Mouse (Mus musculus): ENCODE measurements around the gene Ankrd60.

Ankrd60 gene

GRCm38 (mm10) chr2:173577669-173578557 lies at the start of gene Ankrd60:
Gene Ankrd60 (minus strand): TSS chr2:173578365.
- no peak for DNase-seq (ENCODE audit: low spot score)

- DNase-seq (ENCODE audit: low spot score) = no peak
Observed at GRCm38 (mm10) chr2:173625786-173626185, 47.6 kb upstream of the Ankrd60 start.

- DNase-seq (ENCODE audit: low spot score) = no peak
Observed at GRCm38 (mm10) chr2:173624667-173625066, 46.5 kb upstream of the Ankrd60 start.

GRCm38 (mm10) chr2:173622173-173622601 lies 44.0 kb upstream of the Ankrd60 start:
- DNase-seq (ENCODE audit: low spot score) = no peak

- DNase-seq (ENCODE audit: low spot score) = no peak
Observed at GRCm38 (mm10) chr2:173620645-173621044, 42.5 kb upstream of the Ankrd60 start.

DNA sequence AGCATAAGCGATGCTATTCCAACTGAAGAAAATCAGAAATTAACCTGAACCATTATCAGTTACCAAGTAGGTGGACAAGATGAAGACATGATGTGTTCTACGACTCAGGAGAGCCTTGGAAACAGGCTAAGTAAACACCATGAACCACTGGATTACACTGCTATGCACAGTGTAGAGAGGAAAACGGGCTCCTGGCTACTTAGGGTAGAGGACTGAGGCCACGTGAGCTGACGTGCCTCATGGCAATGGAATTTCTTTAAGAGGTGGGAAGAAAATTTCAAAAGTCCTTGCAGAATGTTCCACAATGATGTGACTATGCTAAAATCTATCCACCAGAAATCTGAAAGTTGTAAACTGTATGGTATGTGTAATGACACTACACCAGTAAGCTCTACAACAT lies 41.0 kb upstream of the Ankrd60 start:
- no peak for DNase-seq (ENCODE audit: low spot score)

GRCm38 (mm10) chr2:173616156-173616555 lies 38.0 kb upstream of the Ankrd60 start:
- no peak for DNase-seq (ENCODE audit: low spot score)

DNA sequence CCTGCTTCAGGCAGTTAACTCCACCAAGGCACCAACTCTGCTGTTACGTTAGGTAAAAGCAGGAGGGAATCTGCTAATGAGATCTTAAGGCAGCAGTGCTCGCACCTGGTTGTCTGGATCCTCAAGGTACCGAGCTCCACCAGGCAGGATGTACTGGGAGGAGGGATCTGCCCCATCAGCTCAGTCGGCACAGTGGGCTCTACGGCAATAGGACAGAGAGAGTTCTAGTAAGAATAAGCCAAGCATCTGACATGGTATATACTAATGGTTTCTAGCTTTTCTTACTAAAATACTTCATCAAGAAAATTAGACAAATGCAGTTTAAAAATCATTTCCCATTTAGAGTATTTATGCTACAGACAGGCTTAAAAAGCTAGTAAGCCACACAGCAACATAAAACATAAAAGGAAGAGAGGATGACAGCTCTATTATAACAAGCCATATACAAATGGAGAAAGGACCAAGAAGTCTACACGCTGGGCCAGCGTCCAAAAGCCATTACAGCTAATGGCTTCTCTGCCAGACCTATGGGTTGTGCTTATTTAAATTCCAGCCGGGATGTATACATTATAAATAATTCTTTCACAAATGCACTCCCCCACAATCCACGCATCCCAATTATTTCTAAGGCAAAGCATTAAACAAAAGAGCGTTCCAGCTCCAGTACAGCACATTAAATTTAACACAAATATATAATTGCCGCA lies 37.4 kb upstream of the Ankrd60 start:
- DNase-seq (ENCODE audit: low spot score) = no peak

GRCm38 (mm10) chr2:173608020-173608958 lies 30.1 kb upstream of the Ankrd60 start:
- no peak for DNase-seq (ENCODE audit: low spot score)

GRCm38 (mm10) chr2:173606415-173606804 lies 28.2 kb upstream of the Ankrd60 start:
- DNase-seq (ENCODE audit: low spot score) = no peak

DNA sequence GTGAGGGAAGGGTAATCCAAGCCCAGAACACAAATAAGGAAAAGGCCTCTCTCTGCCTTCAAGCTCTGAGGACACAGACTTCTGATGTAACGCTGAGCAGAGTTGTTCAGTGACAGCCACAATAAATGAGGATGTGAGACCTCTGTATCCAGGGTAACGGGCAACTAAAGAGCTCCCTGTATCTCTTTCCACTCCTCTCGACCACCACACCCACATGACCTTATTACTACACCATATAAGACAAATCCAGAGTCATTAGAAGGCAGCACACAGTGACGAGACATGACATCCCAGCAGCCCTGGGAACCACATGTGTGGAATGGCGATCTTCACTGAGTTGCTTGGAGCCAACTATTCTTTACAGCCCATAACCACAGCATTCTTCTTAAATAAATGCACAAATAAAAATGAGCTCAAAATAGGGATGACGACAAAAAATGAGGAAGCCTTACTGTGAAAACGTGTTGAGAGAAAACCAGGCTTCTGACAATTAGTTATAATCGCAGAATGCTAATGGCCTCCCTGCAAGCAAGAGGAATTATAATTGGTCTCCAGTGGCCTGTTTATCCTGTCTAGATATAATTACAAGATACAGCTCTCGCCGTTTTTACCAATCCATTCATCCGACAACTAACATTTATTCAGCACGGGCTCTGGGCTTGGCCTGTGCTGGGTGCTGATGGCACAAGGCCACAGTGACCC lies 27.7 kb upstream of the Ankrd60 start:
- DNase-seq (ENCODE audit: low spot score) = no peak

GRCm38 (mm10) chr2:173601861-173602260 lies 23.7 kb upstream of the Ankrd60 start:
- DNase-seq (ENCODE audit: low spot score) = no peak

DNA sequence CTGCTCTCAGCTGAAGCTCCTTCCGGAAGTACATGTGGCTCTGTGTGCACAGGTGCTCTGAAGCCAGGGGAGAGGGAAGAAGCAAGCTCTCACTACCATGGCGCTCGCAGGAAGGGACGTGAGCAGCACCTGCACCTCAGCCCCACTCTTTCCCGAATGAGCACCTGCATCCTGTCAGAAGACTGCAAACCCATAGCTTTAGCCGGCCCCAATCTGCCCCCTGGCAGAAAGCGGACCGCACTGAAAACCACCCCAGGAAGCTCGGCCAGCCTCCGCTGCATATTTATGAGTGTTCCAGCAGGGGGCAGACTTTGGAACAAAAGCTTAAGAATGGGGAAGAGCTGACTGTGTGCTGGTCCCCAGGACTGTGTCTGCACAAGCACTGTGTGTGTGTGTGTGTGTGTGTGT lies 17.2 kb upstream of the Ankrd60 start:
- DNase-seq (ENCODE audit: low spot score) = no peak

- no peak for DNase-seq (ENCODE audit: low spot score)
Observed at GRCm38 (mm10) chr2:173594313-173595063, 16.3 kb upstream of the Ankrd60 start.

DNA sequence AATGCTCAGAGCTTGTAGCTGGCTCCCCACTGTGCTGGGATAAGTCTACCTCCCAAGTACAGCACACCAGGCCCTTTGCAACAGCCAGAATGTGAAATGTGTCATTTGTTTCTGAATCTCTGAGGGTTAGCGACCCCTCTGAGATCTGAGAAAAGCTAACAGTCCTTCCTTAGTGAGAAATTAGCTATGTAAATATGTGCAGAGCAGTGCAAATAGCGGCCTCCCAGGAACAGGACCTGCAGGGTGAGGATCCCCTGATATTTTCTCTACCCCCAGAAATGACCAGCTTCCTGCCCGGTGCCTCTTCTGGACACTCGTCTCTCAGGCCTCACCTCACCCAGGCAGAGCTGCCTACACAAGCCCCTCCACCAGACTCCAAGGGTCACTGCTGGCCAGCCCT lies 15.7 kb upstream of the Ankrd60 start:
- no peak for DNase-seq (ENCODE audit: low spot score)

DNA sequence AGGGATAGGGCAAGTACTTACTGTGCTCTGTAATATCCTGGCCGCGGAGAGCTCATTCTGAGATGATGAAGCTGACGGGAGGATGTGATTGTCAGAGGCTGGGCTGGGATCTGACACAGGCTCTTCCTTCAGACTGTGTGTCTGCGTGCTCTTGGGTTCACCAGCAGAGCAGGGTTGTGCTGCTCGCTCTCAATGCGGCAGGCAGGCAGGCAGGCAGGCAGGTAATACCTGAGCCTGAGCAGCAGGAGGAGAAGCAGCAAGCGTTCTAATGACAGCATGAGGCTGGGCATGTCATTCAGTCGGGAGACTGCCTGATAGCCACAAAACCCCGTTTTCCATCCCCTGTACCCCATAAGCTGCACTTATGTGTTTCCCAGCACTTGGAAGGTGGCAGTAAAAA lies 14.6 kb upstream of the Ankrd60 start:
- no peak for DNase-seq (ENCODE audit: low spot score)

DNA sequence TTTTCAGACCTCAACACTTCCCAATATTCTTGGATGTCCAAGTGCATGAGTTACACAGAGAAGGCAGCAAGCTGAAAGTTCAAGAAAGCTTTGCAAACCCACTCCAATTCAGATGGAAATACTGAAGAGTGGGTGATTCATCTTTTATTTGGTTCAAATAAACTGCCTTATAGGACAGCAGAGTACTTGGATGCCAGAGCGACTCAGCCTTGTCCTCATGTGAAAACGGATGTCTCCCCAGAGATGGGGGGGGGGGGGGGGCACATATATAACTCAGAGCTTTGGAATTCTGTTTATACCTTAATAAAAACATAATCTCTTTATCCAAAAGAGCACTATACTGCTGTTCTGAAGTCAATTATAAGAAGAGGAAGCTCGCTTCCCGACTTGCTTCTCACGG lies 9.2 kb upstream of the Ankrd60 start:
- DNase-seq (ENCODE audit: low spot score) = no peak

GRCm38 (mm10) chr2:173586118-173586968 lies 8.2 kb upstream of the Ankrd60 start:
- peak; percentile 72 for DNase-seq (ENCODE audit: low spot score)

- no peak for DNase-seq (ENCODE audit: low spot score)
Observed at GRCm38 (mm10) chr2:173585387-173586117, 7.4 kb upstream of the Ankrd60 start.
